Mouse (Mus musculus) erythroid progenitor cell, adult 5-6 weeks (primary cell): ENCODE data around the gene Kif23. TPM values are rescaled to one million over a fixed set of nuclear protein-coding genes. Genes with fewer than 3 reads are reported as not detected.

Source experiments
- ATAC-seq: replicated peaks from 2 replicates; pipeline ENCODE4 v1.8.0; 2016; ENCODE audit warnings: moderate number of reproducible peaks, mild to moderate bottlenecking, moderate TSS enrichment, inconsistent platforms; ENCODE audit not compliant: poor library complexity, low FRiP score, severe bottlenecking
- total RNA-seq, 2 experiments: library from RNA; stranded (forward) in 1 of 2; stranded (reverse) in 1 of 2; fragments of 150-400 nt in 1 of 2; fragments of 186-747, 209-891 nt in 1 of 2; gene quantifications; 2 replicates each; pipeline versions ENCODE4 v1.2.3 to v1.2.4; 2015 to 2017; ENCODE audit warnings: low replicate concordance in 2 of 2

Gene Kif23
- total RNA-seq, 2 experiments from 2014 or later: 601 to 1,280 TPM

GRCm38 (mm10) chr9:61867659-61868058, 78.9 kb downstream of the Kif23 start:
- ATAC-seq: no peak

Other genes with a start within 250 kb of the Kif23 start
- 1,048 and 1,068 TPM in 2 replicates for gene Rplp1, start 32.2 kb downstream of the Kif23 start, total RNA-seq (2015; ENCODE audit: low replicate concordance)
- 1,077 and 1,422 TPM in 2 replicates for gene Rplp1, start 32.2 kb downstream of the Kif23 start, total RNA-seq (2017; ENCODE audit: low replicate concordance)
- gene Paqr5, start 80.1 kb upstream of the Kif23 start, total RNA-seq (2015; ENCODE audit: low replicate concordance): not detected in 2 replicates
- gene Paqr5, start 80.1 kb upstream of the Kif23 start, total RNA-seq (2017; ENCODE audit: low replicate concordance): not detected in 2 replicates
- gene Glce, start 175.9 kb upstream of the Kif23 start, total RNA-seq (2015; ENCODE audit: low replicate concordance): 0.42 and 0.72 TPM in 2 replicates
- gene Glce, start 175.9 kb upstream of the Kif23 start, total RNA-seq (2017; ENCODE audit: low replicate concordance): 0.08 and 2.1 TPM in 2 replicates